Mouse (Mus musculus) liver, embryonic 14.5 days (tissue): ENCODE measurements at regions not wholly inside any gene's neighbourhood (a gene's known extent, or its start where the extent isn't known, plus 50 kb on each side); places are given as distances from the start of the nearest gene placed in this dataset.

Experiments used
- ATAC-seq: fragments of 200-750 bp; cut with Nextera tagmentation; 2 replicates; pipeline ENCODE4 v1.8.0; 2017; ENCODE audit warnings: moderate number of reproducible peaks, mild to moderate bottlenecking, moderate library complexity; ENCODE audit not compliant: insufficient read depth
- DNase-seq, 3 experiments: peaks; one replicate each; pipeline ENCODE4 v3.0.0-alpha.2; 2012 to 2013; ENCODE audit warnings: low read depth in 3 of 3, low spot score in 3 of 3
- H3K27ac ChIP-seq: fragments of 300-500 bp; sonication (generic); 2 replicates; pipeline ENCODE4 v1.5.1; 2014; ENCODE audit warnings: moderate library complexity, mild to moderate bottlenecking, control low read depth, inconsistent platforms
- H3K27me3 ChIP-seq: fragments of 300-500 bp; sonication (generic); 2 replicates; pipeline ENCODE4 v1.6.1; 2014; ENCODE audit warnings: mild to moderate bottlenecking, low read length, moderate library complexity; ENCODE audit not compliant: control insufficient read depth, insufficient read depth
- H3K36me3 ChIP-seq: fragments of 300-500 bp; sonication (generic); replicated peaks from 2 replicates; pipeline ENCODE4 v1.6.1; 2014; ENCODE audit warnings: low read depth; ENCODE audit not compliant: control insufficient read depth, insufficient read depth
- H3K4me1 ChIP-seq, 2 experiments: fragments of 200-500 bp in 1 of 2; fragments of 300-500 bp in 1 of 2; sonication (generic) in 1 of 2; replicated peaks; 2 replicates each; pipeline ENCODE4 v1.6.1; 2012 to 2014; ENCODE audit warnings: antibody characterized with exemption in 1 of 2, inconsistent platforms in 1 of 2, low read length in 1 of 2; ENCODE audit not compliant: control insufficient read depth in 2 of 2, insufficient read depth in 2 of 2
- H3K4me2 ChIP-seq: fragments of 300-500 bp; sonication (generic); 2 replicates; pipeline ENCODE4 v1.6.1; 2014; ENCODE audit warnings: low read depth, mild to moderate bottlenecking, control low read depth, moderate library complexity
- H3K4me3 ChIP-seq, 2 experiments: fragments of 200-500 bp in 1 of 2; fragments of 300-500 bp in 1 of 2; sonication (generic) in 1 of 2; 2 replicates each; pipeline ENCODE4 v1.5.1; 2012 to 2014; ENCODE audit warnings: low read depth in 2 of 2, low read length in 2 of 2, mild to moderate bottlenecking in 2 of 2, control low read depth in 1 of 2, inconsistent platforms in 1 of 2, moderate library complexity in 1 of 2; ENCODE audit not compliant: insufficient read depth in 1 of 2
- H3K9ac ChIP-seq: fragments of 300-500 bp; sonication (generic); replicated peaks from 2 replicates; pipeline ENCODE4 v1.6.1; 2014; ENCODE audit warnings: mild to moderate bottlenecking, control low read depth, moderate library complexity
- H3K9me3 ChIP-seq: fragments of 300-500 bp; sonication (generic); 2 replicates; pipeline ENCODE4 v1.6.1; 2016; ENCODE audit warnings: low read length, mixed read lengths; ENCODE audit not compliant: control insufficient read depth
- CTCF ChIP-seq: IDR thresholded peaks from 2 replicates; pipeline ENCODE4 v1.5.1; 2016; ENCODE audit warnings: antibody characterized with exemption, low read depth, control low read depth
- EP300 ChIP-seq: IDR thresholded peaks from 2 replicates; pipeline ENCODE4 v1.6.1; 2016; ENCODE audit warnings: antibody characterized with exemption, low read depth
- WGBS: fragments of 180-500 bp; shearing (Covaris S2); extraction: QIAGEN DNeasy Blood & Tissue Kit; methylation state at CpG from one replicate; pipeline ENCODE4 v1.1.7; 2014; ENCODE audit not compliant: insufficient replicate concordance; 5-methylcytosine and 5-hydroxymethylcytosine counted together

DNA sequence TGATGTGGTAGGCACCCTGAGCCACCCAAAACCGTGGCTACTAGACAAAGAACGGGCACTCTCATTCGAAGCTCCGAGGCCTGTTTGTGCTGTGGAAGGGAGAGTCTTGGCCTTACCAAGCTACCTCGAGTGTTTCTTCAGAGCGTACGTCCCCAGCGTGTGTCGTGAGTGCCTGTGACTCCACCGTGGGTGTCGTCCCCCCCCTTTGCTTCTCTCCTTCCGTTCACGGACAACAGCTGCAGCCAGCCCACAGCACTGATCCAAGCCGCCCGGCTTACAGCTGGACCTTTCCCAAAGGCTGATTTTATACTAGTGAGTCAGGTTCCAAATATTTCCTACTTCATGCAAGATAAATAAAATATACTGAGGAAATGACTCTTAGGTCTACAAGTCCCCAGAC, 249.8 kb downstream of the Satb1 start:
- H3K4me1 ChIP-seq, result no peaks in the 10 kb centered on the region
- H3K9ac ChIP-seq, result no peak overlapping the region
- DNase-seq (no peak), ATAC-seq (no peak)
- 78% methylated on average over 15 of the region's 15 CpGs for WGBS
- H3K4me2 ChIP-seq, result no peak overlapping the region
- TF ChIP-seq EP300 (no peak), CTCF (no peak)
- H3K27ac ChIP-seq, result no peak overlapping the region
- H3K4me3 ChIP-seq, result no peak overlapping the region
- H3K27me3 ChIP-seq, result no peaks in the 10 kb centered on the region
- H3K36me3 ChIP-seq, result no peaks in the 10 kb centered on the region
- no peaks in the 10 kb centered on the region for H3K9me3 ChIP-seq

DNA sequence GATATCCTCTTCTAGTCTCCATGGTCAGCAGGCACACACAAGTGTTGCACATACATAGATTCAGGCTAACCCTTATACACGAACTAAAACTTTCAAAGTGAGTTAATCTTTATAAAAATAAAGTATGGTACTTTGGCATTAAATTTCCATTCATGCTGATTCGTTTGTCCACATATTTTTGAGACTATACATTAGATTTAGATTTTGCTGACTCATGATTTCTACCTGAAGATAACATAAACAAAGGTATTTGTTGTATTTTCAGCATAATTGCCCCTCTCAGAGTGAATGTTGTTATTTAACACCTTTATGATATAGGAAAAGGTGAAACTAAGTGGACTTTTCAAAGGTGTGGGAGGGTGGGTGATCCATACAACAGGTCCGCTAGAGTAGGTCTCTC, 277.2 kb downstream of the Satb1 start:
- H3K27ac ChIP-seq, result no peak overlapping the region
- WGBS, result 53% methylated on average over 3 of the region's 3 CpGs
- DNase-seq, result no peak
- TF ChIP-seq CTCF, result no peak
- TF ChIP-seq EP300, result no peak
- H3K9ac ChIP-seq, result no peak overlapping the region
- ATAC-seq, result no peak
- peaks cover 0 to 6% of the 10 kb centered on the region in 2 experiments; a peak in 2 of 4 replicates for H3K4me1 ChIP-seq
- no peaks in the 10 kb centered on the region for H3K36me3 ChIP-seq
- H3K27me3 ChIP-seq, result no peaks in the 10 kb centered on the region
- H3K4me2 ChIP-seq, result no peak overlapping the region
- no peaks in the 10 kb centered on the region for H3K9me3 ChIP-seq
- H3K4me3 ChIP-seq, result no peak overlapping the region

GRCm38 (mm10) chr17:51554446-51554845, 278.6 kb downstream of the Satb1 start:
- Histone ChIP-seq H3K9me3 (no peaks in the 10 kb centered on the region), H3K9ac (no peak overlapping the region), H3K4me3 (no peak overlapping the region), H3K27ac (no peak overlapping the region), H3K4me1 (peaks cover 0 to 6% of the 10 kb centered on the region in 2 experiments; a peak in 2 of 4 replicates), H3K36me3 (no peaks in the 10 kb centered on the region), H3K4me2 (no peak overlapping the region), H3K27me3 (no peaks in the 10 kb centered on the region)
- ATAC-seq (peak; percentile 31; the same call in 1 of the 2 replicates), DNase-seq (no peak)
- WGBS, result 38% methylated on average over 2 of the region's 2 CpGs
- TF ChIP-seq EP300, result no peak

DNA sequence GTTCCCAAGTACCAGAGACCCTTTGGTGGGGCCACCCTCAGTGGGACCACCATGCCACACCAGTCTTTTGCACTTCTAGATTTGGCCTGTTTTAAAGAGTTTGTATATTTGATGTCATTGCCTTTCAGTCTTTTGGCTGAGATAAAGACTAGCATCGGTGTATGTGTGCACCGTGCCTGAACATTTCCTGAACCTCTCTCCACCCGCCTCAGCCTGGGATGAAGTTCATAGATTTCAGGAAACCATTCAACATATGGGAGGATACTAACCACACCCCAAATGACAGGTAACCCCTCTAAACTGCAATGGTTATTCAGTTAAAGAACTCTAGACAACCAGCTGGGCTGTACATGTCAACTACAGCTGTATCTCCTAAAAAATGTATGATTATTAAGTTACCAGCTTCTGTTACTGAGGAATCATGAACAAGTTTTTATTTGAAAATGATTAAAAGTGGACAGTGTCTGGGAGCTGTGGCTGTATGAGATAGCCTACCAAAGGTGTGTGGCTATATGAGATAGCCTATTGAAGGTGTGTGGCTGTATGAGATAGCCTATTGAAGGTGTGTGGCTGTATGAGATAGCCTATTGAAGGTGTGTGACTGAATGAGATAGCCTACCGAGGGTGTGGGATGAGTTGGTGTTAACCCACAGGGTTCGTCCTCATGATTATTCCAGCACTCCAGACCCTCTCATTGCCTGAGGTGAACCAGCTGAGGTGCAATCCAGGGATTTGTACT, 280.6 kb downstream of the Satb1 start:
- WGBS, result 49% methylated on average over 5 of the region's 5 CpGs
- no peak overlapping the region for H3K4me3 ChIP-seq
- no peaks in the 10 kb centered on the region for H3K36me3 ChIP-seq
- no peak overlapping the region for H3K4me2 ChIP-seq
- H3K27me3 ChIP-seq, result no peaks in the 10 kb centered on the region
- H3K9me3 ChIP-seq, result no peaks in the 10 kb centered on the region
- DNase-seq (no peak), ATAC-seq (peak; percentile 91)
- H3K4me1 ChIP-seq, result peaks cover 0 to 6% of the 10 kb centered on the region in 2 experiments; a peak in 2 of 4 replicates
- no peak overlapping the region for H3K27ac ChIP-seq
- no peak overlapping the region for H3K9ac ChIP-seq
- TF ChIP-seq EP300, result peak; percentile 74
- no peak for TF ChIP-seq CTCF

DNA sequence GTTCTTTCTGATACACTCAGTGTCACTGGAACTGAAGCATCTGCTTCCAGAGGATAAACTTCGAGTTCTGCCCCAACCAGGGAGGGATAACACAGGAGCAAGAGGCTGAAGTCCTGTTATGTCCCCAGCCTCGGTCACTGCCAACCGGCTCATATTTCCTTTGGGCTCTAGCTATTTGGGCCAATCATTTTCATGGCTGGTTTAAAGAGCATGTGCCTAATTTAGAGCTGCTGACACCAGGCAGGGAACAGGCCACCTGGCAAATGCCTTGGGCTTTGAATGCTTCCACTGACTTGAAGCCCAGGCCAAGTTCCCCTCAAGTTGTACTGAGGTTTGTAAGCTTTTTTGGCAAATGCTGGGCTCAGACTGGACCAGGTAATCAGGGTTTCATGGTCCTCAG, 286.1 kb downstream of the Satb1 start:
- ATAC-seq (no peak), DNase-seq (no peak)
- H3K4me3 ChIP-seq, result no peak overlapping the region
- no peaks in the 10 kb centered on the region for H3K9me3 ChIP-seq
- WGBS, result 49% methylated on average over 3 of the region's 3 CpGs
- H3K4me1 ChIP-seq, result peaks cover 0 to 1% of the 10 kb centered on the region in 2 experiments; a peak in 2 of 4 replicates
- H3K27me3 ChIP-seq, result no peaks in the 10 kb centered on the region
- no peak for TF ChIP-seq EP300
- no peak for TF ChIP-seq CTCF
- no peak overlapping the region for H3K9ac ChIP-seq
- no peaks in the 10 kb centered on the region for H3K36me3 ChIP-seq
- H3K27ac ChIP-seq, result no peak overlapping the region
- no peak overlapping the region for H3K4me2 ChIP-seq
